Mouse (Mus musculus) embryo, embryonic 11.5 days (tissue): ENCODE data around the gene Kdm7a.

ENCODE experiments used
- DNase-seq: peaks from one replicate; pipeline ENCODE4 v3.0.0-alpha.2; 2012; ENCODE audit warnings: low read depth, low spot score

Kdm7a gene

GRCm38 (mm10) chr6:39205650-39206580, 674 bp downstream of the Kdm7a start:
- no peak for DNase-seq

GRCm38 (mm10) chr6:39205064-39205649, 1.4 kb downstream of the Kdm7a start:
- peak; percentile 70 for DNase-seq

- DNase-seq = no peak
Measured at GRCm38 (mm10) chr6:39204444-39204843, 2.1 kb downstream of the Kdm7a start.

GRCm38 (mm10) chr6:39203236-39203635, 3.4 kb downstream of the Kdm7a start:
- DNase-seq = no peak

GRCm38 (mm10) chr6:39193006-39193405, 13.6 kb downstream of the Kdm7a start:
- no peak for DNase-seq

GRCm38 (mm10) chr6:39191518-39191917, 15.1 kb downstream of the Kdm7a start:
- DNase-seq = no peak

- no peak for DNase-seq
Measured at GRCm38 (mm10) chr6:39187227-39187626, 19.4 kb downstream of the Kdm7a start.

- DNase-seq = no peak
Measured at GRCm38 (mm10) chr6:39169089-39169488, 37.5 kb downstream of the Kdm7a start.

- no peak for DNase-seq
Measured at GRCm38 (mm10) chr6:39164891-39165290, 41.7 kb downstream of the Kdm7a start.

GRCm38 (mm10) chr6:39161975-39162374, 44.6 kb downstream of the Kdm7a start:
- no peak for DNase-seq

GRCm38 (mm10) chr6:39146041-39146440, 60.5 kb downstream of the Kdm7a start:
- DNase-seq = peak; percentile 5

GRCm38 (mm10) chr6:39132556-39132955, 74.0 kb downstream of the Kdm7a start:
- no peak for DNase-seq

GRCm38 (mm10) chr6:39131480-39131879, 75.1 kb downstream of the Kdm7a start:
- DNase-seq = no peak

- no peak for DNase-seq
Measured at GRCm38 (mm10) chr6:39124719-39125118, 81.9 kb downstream of the Kdm7a start.

- DNase-seq = no peak
Measured at GRCm38 (mm10) chr6:39120685-39121084, 85.9 kb downstream of the Kdm7a start.

- DNase-seq = peak; percentile 23
Measured at GRCm38 (mm10) chr6:39118456-39118881, 88.1 kb downstream of the Kdm7a start.

- peak; percentile 41 for DNase-seq
Measured at GRCm38 (mm10) chr6:39117584-39118455, 88.8 kb downstream of the Kdm7a start, which contains the start of gene Parp12. Parp12 (minus strand) TSS chr6:39118349.

- DNase-seq = no peak
Measured at GRCm38 (mm10) chr6:39115438-39115837, 91.2 kb downstream of the Kdm7a start.

GRCm38 (mm10) chr6:39113141-39113540, 93.4 kb downstream of the Kdm7a start:
- DNase-seq = no peak

GRCm38 (mm10) chr6:39112701-39113100, 93.9 kb downstream of the Kdm7a start:
- DNase-seq = no peak

- DNase-seq = no peak
Measured at GRCm38 (mm10) chr6:39106812-39107211, 99.8 kb downstream of the Kdm7a start.

- DNase-seq = no peak
Measured at GRCm38 (mm10) chr6:39104631-39105030, 102.0 kb downstream of the Kdm7a start.
